ENCODE assay signal across 9 mouse cellular contexts in the genomic region with DNA sequence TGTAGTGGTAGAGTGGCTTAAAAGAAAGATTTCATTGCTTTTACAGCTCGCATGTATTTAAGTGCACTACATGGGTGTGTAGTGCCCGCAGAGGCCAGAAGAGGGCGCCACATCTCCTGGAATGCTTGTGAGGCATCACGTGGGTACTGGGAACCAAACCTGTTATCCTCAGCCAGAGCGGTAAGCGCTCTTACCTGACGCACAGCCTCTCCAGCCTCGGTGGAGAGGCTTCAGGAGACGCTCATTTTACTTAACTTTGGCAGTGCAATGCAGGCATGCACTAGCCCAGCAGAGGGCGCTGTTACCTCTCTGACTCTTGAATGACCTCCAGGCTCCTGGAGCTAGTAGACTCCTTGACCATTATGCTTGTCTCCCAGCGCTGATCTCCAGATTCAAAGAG. TPM values are rescaled to one million over a fixed set of nuclear protein-coding genes. Genes with fewer than 3 reads are reported as not detected.
DNase-seq lines count a peak whose midpoint lies in the region.
"Had no signal": no experiment of that assay in that cellular context is flagged by ENCODE, and none has a peak within 500 bp of the region (broad histone marks: within the 10 kb centered on the region; RNA-seq: fewer than 3 reads in every experiment).

No protein-coding gene starts in this region.

- 0 out of 2 replicates have a peak, but pooled peaks cover 6% of the 10 kb centered on the region for H3K27me3 ChIP-seq in limb, embryonic 10.5 days (ENCODE audit: low read depth, poor library complexity, severe bottlenecking)

- H3K36me3 ChIP-seq in limb, embryonic 10.5 days = no peaks in the 10 kb centered on the region

- H3K9me3 ChIP-seq in limb, embryonic 10.5 days (replicated peaks) = no peaks in the 10 kb centered on the region

- H3K4me3 ChIP-seq in limb, embryonic 10.5 days = no peak overlapping the region

- DNase-seq in heart, postnatal 14 days = peak; percentile 25 to 44
- no peak for DNase-seq in heart, adult 8-10 months (ENCODE audit: low spot score)
- peak; percentile 30 for DNase-seq in right cerebral cortex, postnatal 14 days
- DNase-seq in right cerebral cortex, postnatal 36 days (ENCODE audit: low spot score in 2 of 2) = no peak
- peak; percentile 6 for DNase-seq in brain, adult 2 months (ENCODE audit: low read depth, low spot score)
- DNase-seq in limb, embryonic 10.5 days (ENCODE audit: low spot score) = peak; percentile 49
- DNase-seq in spleen, postnatal 10 days (ENCODE audit: low spot score in 2 of 2) = peak; percentile 30 to 67
- DNase-seq in frontal cortex, postnatal 10 days (ENCODE audit: low spot score in 2 of 2) = no peak

- 25% methylated on average over 11 of the region's 11 CpGs for WGBS in limb, embryonic 10.5 days

- intact Hi-C loops in heart, postnatal 14 days (cut with DNase I) = no loop called here

- H3K4me1 ChIP-seq in limb, embryonic 10.5 days = 0 out of 2 replicates have a peak, but pooled peaks cover 5% of the 10 kb centered on the region

- no peak overlapping the region for H3K27ac ChIP-seq in limb, embryonic 10.5 days

RNA-seq across cellular contexts. Expression of a gene that starts 8.0 kb away (rescaled TPM):
- total RNA-seq in heart, postnatal 14 days (2021) = under 1 TPM; 0.07 to 0.12 TPM
- under 1 TPM in 1 of 4 experiments, not detected in 3; 0.06 TPM for total RNA-seq in heart, adult 8-10 months (2022)
- polyA plus RNA-seq in limb, embryonic 10.5 days (2016; fragmentation: Nextera tagmentation; extraction: Ambion mirVana) = 0.36 and 0.64 TPM in 2 replicates

RNA-seq across cellular contexts. Expression of a gene that starts 8.0 kb away (rescaled TPM):
- total RNA-seq in heart, postnatal 14 days (2021) = 10 to 100 TPM; 31.4 to 35.2 TPM
- total RNA-seq in heart, adult 8-10 months (2022) = 10 to 100 TPM; 26.6 to 42.0 (median 37.1) TPM
- 180 and 228 TPM in 2 replicates for polyA plus RNA-seq in limb, embryonic 10.5 days (2016; fragmentation: Nextera tagmentation; extraction: Ambion mirVana)

RNA-seq across cellular contexts. Expression of a gene that starts 46.1 kb away (rescaled TPM):
- total RNA-seq in heart, postnatal 14 days (2021) = not detected
- total RNA-seq in heart, adult 8-10 months (2022) = not detected
- polyA plus RNA-seq in limb, embryonic 10.5 days (2016; fragmentation: Nextera tagmentation; extraction: Ambion mirVana) = not detected in 2 replicates
- polyA plus RNA-seq: lung, embryonic 16.5 days had no signal

Comparison
In these comparisons a context has a peak if more than half of its experiments do, and no peak if none do; other contexts are left out.
1. DNase-seq: peak in heart, postnatal 14 days (2 of 2), right cerebral cortex, postnatal 14 days (single experiment), brain, adult 2 months (single experiment), limb, embryonic 10.5 days (single experiment) and spleen, postnatal 10 days (2 of 2); none in heart, adult 8-10 months (single experiment), right cerebral cortex, postnatal 36 days (0 of 2) and frontal cortex, postnatal 10 days (0 of 2).